Mouse (Mus musculus): ENCODE results near the gene Sco2.

DNA sequence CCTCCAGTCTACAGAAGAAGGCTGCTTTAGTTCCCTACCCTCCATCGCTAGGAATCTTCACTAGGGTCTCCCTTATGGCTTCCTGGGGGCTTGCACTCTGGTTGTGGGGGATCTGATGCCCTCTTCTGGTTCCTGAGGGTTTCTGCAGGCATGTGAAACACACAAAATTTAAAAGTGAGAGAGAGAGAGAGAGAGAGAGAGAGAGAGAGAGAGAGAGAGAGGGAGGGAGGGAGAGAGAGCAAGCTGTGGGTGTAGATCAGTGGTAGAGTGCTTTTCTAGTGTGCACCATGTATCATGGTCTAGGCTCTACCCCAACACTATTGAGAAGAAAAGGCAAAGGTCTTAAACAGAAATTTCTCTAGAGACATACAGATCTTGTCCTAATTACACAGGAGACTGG, 32.0 kb downstream of the Sco2 start:
- no peak for TF ChIP-seq CTCF (IDR thresholded peaks at IDR 0.05; ENCODE audit: low read depth, low read length)
- TF ChIP-seq POLR2A (IDR thresholded peaks at IDR 0.05; ENCODE audit: borderline replicate concordance, low read depth, low read length): no peak
